Mouse (Mus musculus) embryonic facial prominence, embryonic 13.5 days (tissue): ENCODE results near the gene Atrn. TPM values are rescaled to one million over a fixed set of nuclear protein-coding genes. Genes with fewer than 3 reads are reported as not detected.
"Not testable (repeated sequence)": the region's sequence is repeated elsewhere in the genome, so short reads cannot be mapped to it uniquely, and the experiment has no call there.

Experiments used
- ATAC-seq: fragments of 200-750 bp; cut with Nextera tagmentation; 2 replicates; pipeline ENCODE4 v1.8.0; 2017; ENCODE audit warnings: low read depth; ENCODE audit not compliant: insufficient number of reproducible peaks, insufficient read depth, low FRiP score, low TSS enrichment
- H3K27ac ChIP-seq: fragments of 300-500 bp; sonication (generic); 2 replicates; pipeline ENCODE4 v1.5.1; 2015; ENCODE audit warnings: moderate library complexity, mild to moderate bottlenecking, inconsistent platforms
- H3K27me3 ChIP-seq: fragments of 300-500 bp; sonication (generic); 2 replicates; pipeline ENCODE4 v1.6.1; 2015; ENCODE audit warnings: mild to moderate bottlenecking, inconsistent platforms
- H3K36me3 ChIP-seq: fragments of 300-500 bp; sonication (generic); 2 replicates; pipeline ENCODE4 v1.6.1; 2015; ENCODE audit warnings: mild to moderate bottlenecking, inconsistent platforms
- H3K4me1 ChIP-seq: fragments of 300-500 bp; sonication (generic); 2 replicates; pipeline ENCODE4 v1.6.1; 2015; ENCODE audit warnings: inconsistent platforms
- H3K4me2 ChIP-seq: fragments of 300-500 bp; sonication (generic); 2 replicates; pipeline ENCODE4 v1.6.1; 2015; ENCODE audit warnings: moderate library complexity, mild to moderate bottlenecking, inconsistent platforms
- H3K4me3 ChIP-seq: fragments of 300-500 bp; sonication (generic); 2 replicates; pipeline ENCODE4 v1.5.1; 2015; ENCODE audit warnings: mild to moderate bottlenecking, inconsistent platforms
- H3K9ac ChIP-seq: fragments of 300-500 bp; sonication (generic); 2 replicates; pipeline ENCODE4 v1.6.1; 2015; ENCODE audit warnings: mild to moderate bottlenecking, inconsistent platforms
- H3K9me3 ChIP-seq: fragments of 300-500 bp; sonication (generic); 2 replicates; pipeline ENCODE4 v1.6.1; 2016; ENCODE audit warnings: inconsistent platforms
- WGBS: fragments of 180-500 bp; shearing (Covaris S2); methylation state at CpG from one replicate; pipeline ENCODE4 v1.1.7; 2015; ENCODE audit warnings: mixed read lengths; 5-methylcytosine and 5-hydroxymethylcytosine counted together
- polyA plus RNA-seq: library from polyadenylated mRNA; unstranded; fragments of >200 nt; fragmentation: Nextera tagmentation; extraction: Ambion mirVana; gene quantifications from 2 replicates; pipeline ENCODE4 v1.2.1, GENCODE M21; 2015

Atrn gene
- polyA plus RNA-seq, 1 experiment from 2014 or later, result 10.7 TPM

- Histone ChIP-seq H3K9ac (no peak overlapping the region), H3K27me3 (no peaks in the 10 kb centered on the region), H3K27ac (no peak overlapping the region), H3K4me2 (no peak overlapping the region), H3K4me3 (no peak overlapping the region), H3K9me3 (no peaks in the 10 kb centered on the region), H3K36me3 (peaks cover 57% of the 10 kb centered on the region), H3K4me1 (no peaks in the 10 kb centered on the region)
- 88% methylated on average over 3 of the region's 3 CpGs for WGBS
- no peak for ATAC-seq
These were observed 120.6 kb downstream of the Atrn start for GRCm38 (mm10) chr2:131026941-131027340.

GRCm38 (mm10) chr2:131029065-131029935 lies 123.0 kb downstream of the Atrn start:
- no peak for ATAC-seq
- Histone ChIP-seq H3K4me1 (no peaks in the 10 kb centered on the region), H3K27me3 (no peaks in the 10 kb centered on the region), H3K9ac (no peak overlapping the region), H3K4me3 (no peak overlapping the region), H3K36me3 (peaks cover 38% of the 10 kb centered on the region), H3K4me2 (no peak overlapping the region), H3K27ac (no peak overlapping the region), H3K9me3 (peaks cover 4% of the 10 kb centered on the region; the same call in 1 of the 2 replicates)
- WGBS, result 77% methylated on average over 9 of the region's 9 CpGs

- no peaks in the 10 kb centered on the region for H3K27me3 ChIP-seq
- 95% methylated on average over 2 of the region's 2 CpGs for WGBS
- H3K4me2 ChIP-seq, result no peak overlapping the region
- H3K36me3 ChIP-seq, result peaks cover 28% of the 10 kb centered on the region
- H3K4me1 ChIP-seq, result no peaks in the 10 kb centered on the region
- ATAC-seq, result no peak
- H3K9ac ChIP-seq, result no peak overlapping the region
- no peak overlapping the region for H3K27ac ChIP-seq
- H3K9me3 ChIP-seq, result peaks cover 4% of the 10 kb centered on the region; the same call in 1 of the 2 replicates
- H3K4me3 ChIP-seq, result no peak overlapping the region
These were observed 124.3 kb downstream of the Atrn start for GRCm38 (mm10) chr2:131030561-131030960.

GRCm38 (mm10) chr2:131030998-131031397 lies 124.7 kb downstream of the Atrn start:
- peaks cover 24% of the 10 kb centered on the region for H3K36me3 ChIP-seq
- no peak overlapping the region for H3K4me2 ChIP-seq
- no peaks in the 10 kb centered on the region for H3K27me3 ChIP-seq
- no peak overlapping the region for H3K9ac ChIP-seq
- 90% methylated on average over 1 of the region's 1 CpGs for WGBS
- ATAC-seq, result no peak
- peaks cover 4% of the 10 kb centered on the region; the same call in 1 of the 2 replicates for H3K9me3 ChIP-seq
- H3K4me3 ChIP-seq, result no peak overlapping the region
- no peak overlapping the region for H3K27ac ChIP-seq
- H3K4me1 ChIP-seq, result no peaks in the 10 kb centered on the region

GRCm38 (mm10) chr2:131031406-131031805 lies 125.1 kb downstream of the Atrn start:
- H3K4me3 ChIP-seq, H3K9me3 ChIP-seq, H3K27ac ChIP-seq, H3K27me3 ChIP-seq, ATAC-seq, H3K9ac ChIP-seq, H3K4me2 ChIP-seq, H3K4me1 ChIP-seq: not testable (repeated sequence)
- 47% methylated on average over 1 of the region's 1 CpGs for WGBS
- peaks cover 20% of the 10 kb centered on the region for H3K36me3 ChIP-seq

GRCm38 (mm10) chr2:131036343-131036742 lies 130.0 kb downstream of the Atrn start:
- Histone ChIP-seq H3K9me3 (peaks cover 4% of the 10 kb centered on the region; the same call in 1 of the 2 replicates), H3K36me3 (no peaks in the 10 kb centered on the region), H3K27ac (no peak overlapping the region), H3K27me3 (peaks cover 23% of the 10 kb centered on the region), H3K9ac (no peak overlapping the region), H3K4me2 (no peak overlapping the region), H3K4me3 (no peak overlapping the region), H3K4me1 (peaks cover 19% of the 10 kb centered on the region)
- no peak for ATAC-seq
- WGBS, result 92% methylated on average over 2 of the region's 2 CpGs

GRCm38 (mm10) chr2:131036757-131037156 lies 130.5 kb downstream of the Atrn start:
- H3K9ac ChIP-seq, result no peak overlapping the region
- ATAC-seq, result no peak
- no peak overlapping the region for H3K4me3 ChIP-seq
- H3K36me3 ChIP-seq, result no peaks in the 10 kb centered on the region
- H3K9me3 ChIP-seq, result peaks cover 4% of the 10 kb centered on the region; the same call in 1 of the 2 replicates
- peaks cover 23% of the 10 kb centered on the region for H3K4me1 ChIP-seq
- H3K27me3 ChIP-seq, result peaks cover 27% of the 10 kb centered on the region
- no peak overlapping the region for H3K4me2 ChIP-seq
- no peak overlapping the region for H3K27ac ChIP-seq

- WGBS, result 54% methylated on average over 17 of the region's 17 CpGs
- H3K27me3 ChIP-seq, result peaks cover 33% of the 10 kb centered on the region
These were observed 131.1 kb downstream of the Atrn start for GRCm38 (mm10) chr2:131037226-131037990.

GRCm38 (mm10) chr2:131038197-131038596 lies 131.9 kb downstream of the Atrn start:
- Histone ChIP-seq H3K27ac (no peak overlapping the region), H3K9me3 (peaks cover 4% of the 10 kb centered on the region; the same call in 1 of the 2 replicates), H3K9ac (0 out of 2 replicates have a peak overlapping the region, but pooled peaks have one; percentile 40), H3K4me3 (no peak overlapping the region), H3K27me3 (peaks cover 41% of the 10 kb centered on the region), H3K36me3 (no peaks in the 10 kb centered on the region), H3K4me2 (no peak overlapping the region), H3K4me1 (peaks cover 26% of the 10 kb centered on the region)
- no peak for ATAC-seq
- 84% methylated on average over 6 of the region's 6 CpGs for WGBS

More at GRCm38 (mm10) chr2:131037226-131037990, 131.1 kb downstream of the Atrn start:
- H3K4me3 ChIP-seq, result no peak overlapping the region
- H3K4me1 ChIP-seq, result peaks cover 26% of the 10 kb centered on the region
- no peak overlapping the region for H3K27ac ChIP-seq
- no peak for ATAC-seq
- H3K4me2 ChIP-seq, result no peak overlapping the region
- 0 out of 2 replicates have a peak overlapping the region, but pooled peaks have one; percentile 40 for H3K9ac ChIP-seq
- H3K36me3 ChIP-seq, result no peaks in the 10 kb centered on the region
- H3K9me3 ChIP-seq, result peaks cover 4% of the 10 kb centered on the region; the same call in 1 of the 2 replicates

- no peak overlapping the region for H3K4me3 ChIP-seq
- peaks cover 26% of the 10 kb centered on the region for H3K4me1 ChIP-seq
- H3K9ac ChIP-seq, result no peak overlapping the region
- H3K4me2 ChIP-seq, result no peak overlapping the region
- H3K36me3 ChIP-seq, result no peaks in the 10 kb centered on the region
- peaks cover under 1% of the 10 kb centered on the region; the same call in 1 of the 2 replicates for H3K9me3 ChIP-seq
- WGBS, result 75% methylated on average over 5 of the region's 5 CpGs
- peaks cover 43% of the 10 kb centered on the region for H3K27me3 ChIP-seq
- H3K27ac ChIP-seq, result no peak overlapping the region
- ATAC-seq, result no peak
These were observed 132.4 kb downstream of the Atrn start for GRCm38 (mm10) chr2:131038675-131039074.
